Mouse (Mus musculus): ENCODE results near the gene Gpr137. TPM values are rescaled to one million over a fixed set of nuclear protein-coding genes. Genes with fewer than 3 reads are reported as not detected.
A peak's percentile ranks its signal among the peaks of the same experiment; 100 is the strongest.
"Not testable (repeated sequence)": the region's sequence is repeated elsewhere in the genome, so short reads cannot be mapped to it uniquely, and the experiment has no call there.

The Gpr137 gene
- polyA plus RNA-seq, 1 experiment from 2014 or later: 20.8 TPM

GRCm38 (mm10) chr19:6903031-6903430 lies 39.2 kb downstream of the Gpr137 start:
- Histone ChIP-seq H3K9ac (ENCODE audit: low read length) (no peak overlapping the region), H3K4me3 (ENCODE audit: control insufficient read depth in 1 of 2, insufficient read depth in 1 of 2, low read depth in 1 of 2, low read length in 2 of 2) (no peak overlapping the region), H3K4me2 (ENCODE audit: low read length) (no peak overlapping the region), H3K4me1 (ENCODE audit: control insufficient read depth in 2 of 2, insufficient read depth in 2 of 2, low read length in 2 of 2) (peaks cover 2 to 7% of the 10 kb centered on the region in 2 experiments), H3K27me3 (ENCODE audit: control insufficient read depth, insufficient read depth, low read length) (no peaks in the 10 kb centered on the region), H3K36me3 (ENCODE audit: control insufficient read depth, insufficient read depth, low read length) (peaks cover 30% of the 10 kb centered on the region), H3K27ac (replicated peaks in 1 of 2; ENCODE audit: control insufficient read depth in 1 of 2, insufficient read depth in 1 of 2, low read depth in 2 of 2, low read length in 2 of 2) (no peak overlapping the region), H3K9me3 (ENCODE audit: control insufficient read depth, low read length) (peaks cover 3% of the 10 kb centered on the region; the same call in 1 of the 2 replicates)
- no peak for ATAC-seq (ENCODE audit: insufficient number of reproducible peaks, insufficient read depth, low FRiP score, low read depth)
- WGBS: 89% methylated on average over 1 of the region's 1 CpGs

- Histone ChIP-seq H3K9ac (ENCODE audit: low read length) (no peak overlapping the region), H3K4me3 (ENCODE audit: control insufficient read depth in 1 of 2, insufficient read depth in 1 of 2, low read depth in 1 of 2, low read length in 2 of 2) (no peak overlapping the region), H3K36me3 (ENCODE audit: control insufficient read depth, insufficient read depth, low read length) (peaks cover 3% of the 10 kb centered on the region; the same call in 1 of the 2 replicates), H3K27ac (replicated peaks in 1 of 2; ENCODE audit: control insufficient read depth in 1 of 2, insufficient read depth in 1 of 2, low read depth in 2 of 2, low read length in 2 of 2) (no peak overlapping the region), H3K9me3 (ENCODE audit: control insufficient read depth, low read length) (peaks cover 7% of the 10 kb centered on the region; the same call in 1 of the 2 replicates), H3K4me2 (ENCODE audit: low read length) (no peak overlapping the region), H3K27me3 (ENCODE audit: control insufficient read depth, insufficient read depth, low read length) (no peaks in the 10 kb centered on the region), H3K4me1 (ENCODE audit: control insufficient read depth in 2 of 2, insufficient read depth in 2 of 2, low read length in 2 of 2) (no peaks in the 10 kb centered on the region)
- no peak for ATAC-seq (ENCODE audit: insufficient number of reproducible peaks, insufficient read depth, low FRiP score, low read depth)
- WGBS: 80% methylated on average over 4 of the region's 4 CpGs
Observed at GRCm38 (mm10) chr19:6899641-6900040, 42.6 kb downstream of the Gpr137 start.

DNA sequence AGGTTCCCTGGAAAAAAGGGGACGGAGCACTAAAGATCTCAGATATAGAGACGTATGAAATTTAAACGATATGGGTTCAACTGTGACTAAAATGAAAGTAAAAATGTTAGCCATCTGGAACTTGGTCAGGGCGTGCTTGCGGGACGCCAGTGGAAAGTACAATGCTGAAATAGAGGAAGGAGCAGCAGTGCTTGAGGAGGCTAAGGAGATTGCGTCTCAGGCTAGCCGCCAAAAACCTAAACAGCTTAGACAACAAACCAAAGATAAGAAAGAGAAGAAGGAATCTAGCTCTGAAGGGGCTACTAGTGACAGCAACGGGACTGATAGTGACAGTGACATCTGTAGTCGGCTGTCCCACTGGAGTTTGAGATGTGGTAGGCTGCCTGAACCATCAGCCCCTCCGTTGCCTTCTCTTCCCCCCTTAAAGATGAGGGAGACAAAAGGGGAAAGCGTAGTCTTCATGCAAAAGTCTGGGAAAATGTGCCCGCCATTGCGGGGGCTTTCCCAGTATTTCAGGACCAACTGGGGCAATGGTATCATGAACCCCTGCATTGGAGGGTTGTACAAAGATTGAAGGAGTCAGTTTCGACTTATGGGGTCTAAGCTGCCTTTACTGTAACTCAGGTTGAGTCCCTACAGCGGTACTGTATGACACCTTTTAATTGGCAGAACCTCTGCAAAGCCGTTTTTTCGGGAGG lies 46.5 kb downstream of the Gpr137 start:
- WGBS: 77% methylated on average over 18 of the region's 18 CpGs
- H3K36me3 ChIP-seq (ENCODE audit: control insufficient read depth, insufficient read depth, low read length); H3K4me2 ChIP-seq (ENCODE audit: low read length); H3K4me1 ChIP-seq (ENCODE audit: control insufficient read depth in 2 of 2, insufficient read depth in 2 of 2, low read length in 2 of 2); ATAC-seq (ENCODE audit: insufficient number of reproducible peaks, insufficient read depth, low FRiP score, low read depth); H3K9me3 ChIP-seq (ENCODE audit: control insufficient read depth, low read length); H3K9ac ChIP-seq (ENCODE audit: low read length); H3K4me3 ChIP-seq (ENCODE audit: control insufficient read depth in 1 of 2, insufficient read depth in 1 of 2, low read depth in 1 of 2, low read length in 2 of 2); H3K27me3 ChIP-seq (ENCODE audit: control insufficient read depth, insufficient read depth, low read length); H3K27ac ChIP-seq (replicated peaks in 1 of 2; ENCODE audit: control insufficient read depth in 1 of 2, insufficient read depth in 1 of 2, low read depth in 2 of 2, low read length in 2 of 2): not testable (repeated sequence)

DNA sequence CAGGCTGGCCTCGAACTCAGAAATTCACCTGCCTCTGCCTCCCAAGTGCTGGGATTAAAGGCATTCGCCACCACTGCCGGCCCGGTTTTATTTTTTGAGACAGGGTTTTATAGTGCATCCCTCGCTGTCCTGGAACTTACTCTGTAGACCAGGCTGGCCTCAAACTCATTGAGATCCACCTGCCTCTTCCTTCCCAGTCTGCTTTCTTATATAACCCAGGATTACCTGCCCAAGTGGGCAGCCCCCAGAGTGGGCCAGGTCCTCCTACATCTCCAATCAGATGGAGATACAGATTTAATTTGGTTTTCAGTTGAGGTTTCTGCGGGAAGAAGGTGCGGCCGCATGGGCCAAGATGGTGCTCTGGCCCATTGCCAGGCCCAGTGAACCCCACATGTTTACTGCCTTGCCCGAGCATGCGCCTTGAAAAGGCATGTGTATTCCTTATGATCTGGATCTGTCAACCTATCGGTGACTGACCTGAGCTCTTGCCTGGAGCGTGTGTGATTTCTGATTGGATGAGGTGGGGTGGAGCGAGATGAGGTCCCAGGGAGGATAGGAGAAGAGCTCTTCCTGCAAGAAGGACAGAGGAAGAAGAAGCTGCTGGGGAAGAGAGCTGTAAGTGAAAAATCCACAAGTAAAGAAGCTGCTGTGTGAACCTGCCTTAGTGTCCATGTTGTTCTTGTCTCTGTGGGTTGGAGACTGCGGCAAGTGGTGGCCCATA lies 48.4 kb downstream of the Gpr137 start:
- Histone ChIP-seq H3K27ac (replicated peaks in 1 of 2; ENCODE audit: control insufficient read depth in 1 of 2, insufficient read depth in 1 of 2, low read depth in 2 of 2, low read length in 2 of 2) (no peak overlapping the region), H3K9me3 (ENCODE audit: control insufficient read depth, low read length) (peaks cover 6% of the 10 kb centered on the region; the same call in 1 of the 2 replicates), H3K4me3 (ENCODE audit: control insufficient read depth in 1 of 2, insufficient read depth in 1 of 2, low read depth in 1 of 2, low read length in 2 of 2) (no peak overlapping the region), H3K9ac (ENCODE audit: low read length) (no peak overlapping the region), H3K4me1 (ENCODE audit: control insufficient read depth in 2 of 2, insufficient read depth in 2 of 2, low read length in 2 of 2) (no peaks in the 10 kb centered on the region), H3K27me3 (ENCODE audit: control insufficient read depth, insufficient read depth, low read length) (no peaks in the 10 kb centered on the region), H3K36me3 (ENCODE audit: control insufficient read depth, insufficient read depth, low read length) (no peaks in the 10 kb centered on the region), H3K4me2 (ENCODE audit: low read length) (no peak overlapping the region)
- ATAC-seq (ENCODE audit: insufficient number of reproducible peaks, insufficient read depth, low FRiP score, low read depth): no peak
- 90% methylated on average over 14 of the region's 14 CpGs for WGBS

DNA sequence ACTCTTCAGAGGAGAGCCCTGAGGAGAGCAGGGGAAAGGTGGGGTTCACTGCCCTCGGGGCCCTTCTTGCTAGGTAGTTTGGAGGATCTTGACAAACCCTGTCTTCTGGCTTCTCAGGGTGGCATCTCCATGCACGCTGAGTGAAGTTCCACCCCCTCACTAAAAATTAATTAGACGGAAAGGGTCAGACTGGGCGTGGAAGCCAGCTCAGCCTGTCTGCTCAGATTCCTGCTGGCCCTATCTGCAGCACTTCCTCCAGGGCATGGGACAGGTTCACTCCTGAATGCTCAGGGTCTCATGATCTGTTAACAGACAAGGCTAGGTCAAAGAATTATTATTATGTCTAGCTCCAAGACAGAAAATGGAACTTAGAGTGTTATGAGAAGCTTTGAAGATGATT lies 49.8 kb downstream of the Gpr137 start:
- H3K4me1 ChIP-seq (ENCODE audit: control insufficient read depth in 2 of 2, insufficient read depth in 2 of 2, low read length in 2 of 2): no peaks in the 10 kb centered on the region
- H3K9ac ChIP-seq (ENCODE audit: low read length): no peak overlapping the region
- ATAC-seq (ENCODE audit: insufficient number of reproducible peaks, insufficient read depth, low FRiP score, low read depth): no peak
- H3K27me3 ChIP-seq (ENCODE audit: control insufficient read depth, insufficient read depth, low read length): no peaks in the 10 kb centered on the region
- 46% methylated on average over 4 of the region's 4 CpGs for WGBS
- no peaks in the 10 kb centered on the region for H3K36me3 ChIP-seq (ENCODE audit: control insufficient read depth, insufficient read depth, low read length)
- H3K4me3 ChIP-seq (ENCODE audit: control insufficient read depth in 1 of 2, insufficient read depth in 1 of 2, low read depth in 1 of 2, low read length in 2 of 2): no peak overlapping the region
- H3K9me3 ChIP-seq (ENCODE audit: control insufficient read depth, low read length): peaks cover 6% of the 10 kb centered on the region; the same call in 1 of the 2 replicates
- no peak overlapping the region for H3K27ac ChIP-seq (replicated peaks in 1 of 2; ENCODE audit: control insufficient read depth in 1 of 2, insufficient read depth in 1 of 2, low read depth in 2 of 2, low read length in 2 of 2)
- no peak overlapping the region for H3K4me2 ChIP-seq (ENCODE audit: low read length)

Small RNA genes lying within 50 kb of the gene (microRNA-seq; reads per million reads assigned to microRNA genes)
- gene Mir6990: 2.8 reads per million, percentile 3 among the genes with 10 or more reads in this experiment

Other genes starting within 250 kb of the Gpr137 start
- 11.1 and 13.9 TPM in 2 replicates for gene Rps6ka4, start 101.8 kb downstream of the Gpr137 start, polyA plus RNA-seq (2014; fragmentation: Nextera tagmentation; extraction: Ambion mirVana)
- gene Ccdc88b, start 84.3 kb downstream of the Gpr137 start, polyA plus RNA-seq (2014; fragmentation: Nextera tagmentation; extraction: Ambion mirVana): 0.22 and 0.65 TPM in 2 replicates
- 81.9 and 95.0 TPM in 2 replicates for gene Trmt112, start 32.8 kb downstream of the Gpr137 start, polyA plus RNA-seq (2014; fragmentation: Nextera tagmentation; extraction: Ambion mirVana)
- gene Prdx5, start 32.4 kb downstream of the Gpr137 start, polyA plus RNA-seq (2014; fragmentation: Nextera tagmentation; extraction: Ambion mirVana): 192 and 210 TPM in 2 replicates
- 14.4 and 18.0 TPM in 2 replicates for gene Esrra, start 20.7 kb downstream of the Gpr137 start, polyA plus RNA-seq (2014; fragmentation: Nextera tagmentation; extraction: Ambion mirVana)
- 1.4 and 1.7 TPM in 2 replicates for gene Catsperz, start 17.1 kb downstream of the Gpr137 start, polyA plus RNA-seq (2014; fragmentation: Nextera tagmentation; extraction: Ambion mirVana)
- 0.27 and 0.46 TPM in 2 replicates for gene Kcnk4, start 8.0 kb downstream of the Gpr137 start, polyA plus RNA-seq (2014; fragmentation: Nextera tagmentation; extraction: Ambion mirVana)
- 55.9 and 58.0 TPM in 2 replicates for gene Bad, start 619 bp downstream of the Gpr137 start, polyA plus RNA-seq (2014; fragmentation: Nextera tagmentation; extraction: Ambion mirVana)
- gene Ppp1r14b, start 32.5 kb upstream of the Gpr137 start, polyA plus RNA-seq (2014; fragmentation: Nextera tagmentation; extraction: Ambion mirVana): 170 and 184 TPM in 2 replicates
- gene Plcb3, start 34.0 kb upstream of the Gpr137 start, polyA plus RNA-seq (2014; fragmentation: Nextera tagmentation; extraction: Ambion mirVana): 15.2 and 16.8 TPM in 2 replicates
- gene Fkbp2, start 38.0 kb upstream of the Gpr137 start, polyA plus RNA-seq (2014; fragmentation: Nextera tagmentation; extraction: Ambion mirVana): 64.2 and 65.1 TPM in 2 replicates
- 141 and 153 TPM in 2 replicates for gene Vegfb, start 45.2 kb upstream of the Gpr137 start, polyA plus RNA-seq (2014; fragmentation: Nextera tagmentation; extraction: Ambion mirVana)
- 40.0 and 42.9 TPM in 2 replicates for gene Dnajc4, start 50.1 kb upstream of the Gpr137 start, polyA plus RNA-seq (2014; fragmentation: Nextera tagmentation; extraction: Ambion mirVana)
- gene Nudt22, start 53.6 kb upstream of the Gpr137 start, polyA plus RNA-seq (2014; fragmentation: Nextera tagmentation; extraction: Ambion mirVana): 29.7 and 31.8 TPM in 2 replicates
- gene Trpt1, start 53.7 kb upstream of the Gpr137 start, polyA plus RNA-seq (2014; fragmentation: Nextera tagmentation; extraction: Ambion mirVana): 20.0 and 22.0 TPM in 2 replicates
- 5.2 and 6.6 TPM in 2 replicates for gene Fermt3, start 77.0 kb upstream of the Gpr137 start, polyA plus RNA-seq (2014; fragmentation: Nextera tagmentation; extraction: Ambion mirVana)
- gene Stip1, start 97.5 kb upstream of the Gpr137 start, polyA plus RNA-seq (2014; fragmentation: Nextera tagmentation; extraction: Ambion mirVana): 174 and 175 TPM in 2 replicates
- 50.5 and 53.0 TPM in 2 replicates for gene Macrod1, start 114.3 kb upstream of the Gpr137 start, polyA plus RNA-seq (2014; fragmentation: Nextera tagmentation; extraction: Ambion mirVana)
- 1.4 and 1.5 TPM in 2 replicates for gene Flrt1, start 163.2 kb upstream of the Gpr137 start, polyA plus RNA-seq (2014; fragmentation: Nextera tagmentation; extraction: Ambion mirVana)

Measured in heart, embryonic 14.5 days (tissue).